Mouse (Mus musculus) CH12.LX (cell line): ENCODE data around the gene Erbb3.

Experiments
- CTCF ChIP-seq, 2 experiments: IDR thresholded peaks in 1 of 2; conservative IDR thresholded peaks in 1 of 2; 2 replicates each; pipeline ENCODE4 v1.5.1; 2011 to 2012; ENCODE audit warnings: low read depth in 2 of 2, low read length in 2 of 2, improper control_type of control experiment in 1 of 2, inconsistent platforms in 1 of 2, mild to moderate bottlenecking in 1 of 2, moderate library complexity in 1 of 2
- NELFE ChIP-seq: IDR thresholded peaks from 2 replicates; pipeline ENCODE4 v1.6.1; 2011; ENCODE audit warnings: low read depth, low read length, improper control_type of control experiment
- POLR2A ChIP-seq: IDR thresholded peaks from 2 replicates; pipeline ENCODE4 v1.6.1; 2011; ENCODE audit warnings: low read depth, mild to moderate bottlenecking, improper control_type of control experiment, low read length
- UBTF ChIP-seq: IDR thresholded peaks from 2 replicates; pipeline ENCODE4 v1.6.1; 2012; ENCODE audit warnings: low read depth, mild to moderate bottlenecking, inconsistent platforms, low read length, improper control_type of control experiment, moderate library complexity
- ZKSCAN1 ChIP-seq: IDR thresholded peaks from 2 replicates; pipeline ENCODE4 v1.6.1; 2012; ENCODE audit warnings: low read depth, inconsistent platforms, low read length, improper control_type of control experiment, borderline replicate concordance

DNA sequence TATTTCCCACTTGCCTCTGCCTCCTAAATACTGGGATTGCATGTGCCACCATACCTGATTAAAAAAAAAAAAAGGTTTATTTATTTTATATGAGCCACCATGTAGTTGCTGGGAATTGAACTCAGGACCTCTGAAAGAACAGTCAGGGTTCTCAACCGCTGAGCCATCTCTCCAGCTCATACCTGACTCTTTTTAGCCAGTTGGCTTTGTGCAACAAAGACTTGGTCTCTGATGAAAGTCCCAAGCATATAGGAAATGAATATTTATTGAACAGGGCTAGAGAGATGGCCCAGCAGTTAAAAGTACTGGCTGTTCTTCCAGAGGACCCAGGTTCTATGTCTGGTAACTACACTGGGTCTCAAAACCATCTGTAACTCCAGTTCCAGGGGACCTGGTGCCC, 29.1 kb upstream of the Erbb3 start:
- no peak for TF ChIP-seq POLR2A
- TF ChIP-seq NELFE, result no peak
- no peak for TF ChIP-seq ZKSCAN1
- no peak for TF ChIP-seq UBTF
- TF ChIP-seq CTCF (conservative IDR thresholded peaks at IDR 0.05 in 1 of 2, IDR thresholded peaks at IDR 0.05 in 1 of 2; ENCODE audit: low read depth in 2 of 2, low read length in 2 of 2), result no peak
